Mouse (Mus musculus) forebrain, embryonic 11.5 days (tissue): ENCODE data around the gene Ppp1r14b. TPM values are rescaled to one million over a fixed set of nuclear protein-coding genes. Genes with fewer than 3 reads are reported as not detected.
A peak's percentile ranks its signal among the peaks of the same experiment; 100 is the strongest.

Source experiments
- ATAC-seq: fragments of 200-750 bp; cut with Nextera tagmentation; replicated peaks from 2 replicates; pipeline ENCODE4 v1.8.0; 2017; ENCODE audit warnings: moderate TSS enrichment; ENCODE audit not compliant: low FRiP score
- DNase-seq: peaks from one replicate; pipeline ENCODE4 v3.0.0-alpha.2; 2017; ENCODE audit warnings: low spot score
- H3K27ac ChIP-seq: fragments of 300-500 bp; sonication (generic); 2 replicates; pipeline ENCODE4 v1.5.1; 2014; ENCODE audit warnings: low read depth, low read length
- H3K27me3 ChIP-seq: fragments of 300-500 bp; sonication (generic); 2 replicates; pipeline ENCODE4 v1.6.1; 2014; ENCODE audit warnings: mild to moderate bottlenecking, low read length, mixed read lengths; ENCODE audit not compliant: control insufficient read depth, insufficient read depth
- H3K36me3 ChIP-seq: fragments of 300-500 bp; sonication (generic); 2 replicates; pipeline ENCODE4 v1.6.1; 2014; ENCODE audit warnings: mild to moderate bottlenecking, low read length, moderate library complexity, mixed read lengths; ENCODE audit not compliant: control insufficient read depth, insufficient read depth
- H3K4me1 ChIP-seq: fragments of 300-500 bp; sonication (generic); replicated peaks from 2 replicates; pipeline ENCODE4 v1.6.1; 2014; ENCODE audit warnings: low read length, mixed read lengths; ENCODE audit not compliant: control insufficient read depth, insufficient read depth
- H3K4me2 ChIP-seq: fragments of 300-500 bp; sonication (generic); 2 replicates; pipeline ENCODE4 v1.6.1; 2014; ENCODE audit warnings: low read depth, mild to moderate bottlenecking, low read length, moderate library complexity, mixed read lengths; ENCODE audit not compliant: severe bottlenecking
- H3K4me3 ChIP-seq: fragments of 300-500 bp; sonication (generic); 2 replicates; pipeline ENCODE4 v1.5.1; 2014; ENCODE audit warnings: low read depth, low read length
- H3K9ac ChIP-seq: fragments of 300-500 bp; sonication (generic); 2 replicates; pipeline ENCODE4 v1.6.1; 2014; ENCODE audit warnings: low read length
- H3K9me3 ChIP-seq: fragments of 300-500 bp; sonication (generic); 2 replicates; pipeline ENCODE4 v1.6.1; 2016; ENCODE audit warnings: low read length, mixed read lengths; ENCODE audit not compliant: control insufficient read depth
- WGBS: fragments of 180-500 bp; shearing (Covaris S2); extraction: QIAGEN DNeasy Blood & Tissue Kit; methylation state at CpG from one replicate; pipeline ENCODE4 v1.1.7; 2014; 5-methylcytosine and 5-hydroxymethylcytosine counted together
- polyA plus RNA-seq: library from polyadenylated mRNA; unstranded; fragments of >200 nt; fragmentation: Nextera tagmentation; extraction: Ambion mirVana; gene quantifications from 2 replicates; pipeline ENCODE4 v1.2.1, GENCODE M21; 2014

Gene Ppp1r14b
- polyA plus RNA-seq, 1 experiment from 2014 or later = 305 TPM

DNA sequence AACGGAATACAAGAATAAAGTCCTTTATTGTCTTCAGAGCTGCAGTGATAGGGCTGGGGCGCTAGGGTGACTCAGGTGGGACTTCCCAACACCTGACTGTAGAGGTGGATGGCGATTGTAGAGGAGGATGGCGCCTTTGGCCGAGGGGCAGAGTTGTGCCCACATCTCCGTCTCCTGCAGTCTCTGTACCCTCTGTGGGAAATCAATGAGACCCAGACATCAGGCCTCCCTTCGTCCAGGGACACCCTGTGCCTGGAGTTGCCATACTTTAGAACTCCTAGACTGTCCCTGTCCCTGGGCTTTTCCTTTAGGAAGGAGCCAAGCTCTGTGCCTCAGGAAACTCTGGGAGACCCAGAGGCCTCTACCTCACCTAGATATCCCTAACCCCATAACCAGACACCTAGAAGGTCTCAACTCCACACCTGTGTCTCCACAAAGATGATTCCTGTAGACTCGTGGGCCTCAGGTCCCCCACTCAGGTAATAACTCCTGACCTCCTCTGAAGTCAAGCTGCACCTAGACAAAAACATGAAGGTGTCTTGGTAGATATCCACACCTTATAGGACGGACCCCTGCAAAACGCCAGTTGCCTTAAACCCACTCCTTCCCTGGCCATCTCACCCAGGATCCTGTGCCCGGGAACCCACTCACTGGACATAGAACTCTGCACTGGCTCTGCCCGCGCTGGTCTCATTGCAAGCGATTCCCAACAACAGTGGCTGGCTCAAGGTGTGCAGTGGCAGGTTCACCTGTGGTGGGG is 18.4 kb downstream of the Ppp1r14b start:
- Histone ChIP-seq H3K9me3 (no peaks in the 10 kb centered on the region), H3K4me1 (peaks cover 18% of the 10 kb centered on the region), H3K9ac (peak overlapping the region; percentile 65), H3K4me3 (peak overlapping the region; percentile 52), H3K36me3 (no peaks in the 10 kb centered on the region), H3K4me2 (peak overlapping the region; percentile 94), H3K27me3 (no peaks in the 10 kb centered on the region), H3K27ac (peak overlapping the region; percentile 62)
- 60% methylated on average over 14 of the region's 14 CpGs for WGBS
- no peak for DNase-seq
- ATAC-seq = no peak

DNA sequence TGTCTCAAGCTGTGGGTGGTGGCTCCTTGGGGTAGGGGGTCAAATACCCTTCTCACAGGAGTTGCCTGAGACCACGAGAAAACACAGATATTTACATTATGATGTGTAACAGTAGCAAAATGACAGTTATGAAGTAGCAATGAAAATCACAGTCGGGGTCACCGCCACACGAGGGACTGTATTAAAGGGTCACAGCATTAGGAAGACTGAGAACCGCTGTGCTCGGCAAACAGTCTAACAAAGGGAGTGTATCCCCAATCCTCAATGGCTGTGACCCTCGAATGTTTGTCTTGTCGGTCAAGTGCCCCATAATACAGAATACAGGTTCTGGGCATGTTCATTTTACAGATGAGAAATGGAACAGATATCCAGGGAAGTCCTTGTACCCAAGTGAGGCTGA is 19.2 kb downstream of the Ppp1r14b start:
- DNase-seq = no peak
- Histone ChIP-seq H3K4me1 (peaks cover 18% of the 10 kb centered on the region), H3K4me3 (no peak overlapping the region), H3K4me2 (no peak overlapping the region), H3K27ac (no peak overlapping the region), H3K9ac (no peak overlapping the region), H3K9me3 (no peaks in the 10 kb centered on the region), H3K27me3 (no peaks in the 10 kb centered on the region), H3K36me3 (no peaks in the 10 kb centered on the region)
- no peak for ATAC-seq
- 89% methylated on average over 8 of the region's 8 CpGs for WGBS

DNA sequence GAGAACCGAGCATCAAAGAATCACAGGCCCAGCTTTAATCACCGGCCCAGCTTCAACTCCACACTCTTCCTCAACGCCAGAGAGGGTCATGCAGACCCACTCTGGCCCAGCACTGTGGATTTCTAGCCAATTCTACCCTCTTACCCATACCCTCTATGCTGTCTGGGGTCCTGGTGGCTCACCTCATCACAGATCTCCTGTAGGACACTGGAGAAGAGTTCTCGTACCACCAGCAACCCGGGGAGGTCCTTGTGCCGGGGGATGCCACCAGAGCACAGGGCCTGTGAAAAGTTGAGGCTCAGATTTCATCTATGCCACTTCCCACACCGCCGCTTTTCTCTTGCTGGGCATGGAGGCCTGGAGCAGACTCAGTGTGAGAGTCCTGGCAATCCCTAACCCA is 19.7 kb downstream of the Ppp1r14b start:
- H3K4me1 ChIP-seq = peaks cover 18% of the 10 kb centered on the region

DNA sequence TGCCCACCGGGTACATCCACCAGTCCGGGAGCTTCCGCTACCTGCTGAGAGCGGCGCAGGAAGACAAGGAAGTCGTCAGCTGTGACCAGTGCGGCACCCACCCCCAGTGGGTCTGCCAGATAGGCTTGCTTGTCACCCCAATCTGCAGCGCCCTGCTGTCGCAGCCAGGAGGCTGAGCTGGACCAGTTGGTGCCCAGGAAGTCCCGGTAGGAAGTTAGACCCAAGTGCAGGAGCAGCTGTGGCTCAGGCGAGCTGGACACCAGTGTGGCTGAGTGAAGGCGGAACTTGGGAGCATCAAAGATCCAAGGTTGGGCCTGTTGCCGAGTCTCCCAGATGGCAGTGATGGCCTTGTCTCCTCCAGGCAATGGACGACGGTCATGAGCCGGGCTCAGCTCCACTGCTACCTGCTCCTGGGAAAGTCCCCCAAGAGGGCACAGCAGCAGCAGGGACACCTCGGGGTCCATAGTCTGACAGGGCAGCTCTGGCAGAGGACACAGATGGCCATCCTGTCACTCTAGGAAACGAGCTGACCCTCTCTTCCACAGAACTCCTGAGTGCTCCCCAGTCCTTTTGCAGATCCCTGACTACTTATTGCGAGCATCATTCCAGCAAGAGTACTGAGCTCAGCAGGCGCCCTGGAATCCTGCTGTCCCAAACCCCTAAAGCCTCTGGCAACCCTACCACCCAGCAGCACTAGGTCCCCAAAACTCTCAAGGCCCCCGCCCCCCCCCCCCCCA is 20.7 kb downstream of the Ppp1r14b start:
- Histone ChIP-seq H3K9me3 (no peaks in the 10 kb centered on the region), H3K4me3 (peak overlapping the region; percentile 49), H3K4me1 (peaks cover 18% of the 10 kb centered on the region), H3K27ac (no peak overlapping the region; the same call in 1 of the 2 replicates), H3K4me2 (peak overlapping the region; percentile 86), H3K9ac (peak overlapping the region; percentile 65), H3K36me3 (no peaks in the 10 kb centered on the region; the same call in 1 of the 2 replicates), H3K27me3 (no peaks in the 10 kb centered on the region)
- WGBS = 48% methylated on average over 21 of the region's 21 CpGs
- DNase-seq = no peak
- no peak for ATAC-seq

More for the DNA sequence above, 19.7 kb downstream of the Ppp1r14b start:
- Histone ChIP-seq H3K9me3 (no peaks in the 10 kb centered on the region), H3K9ac (no peak overlapping the region), H3K27me3 (no peaks in the 10 kb centered on the region), H3K27ac (no peak overlapping the region), H3K36me3 (no peaks in the 10 kb centered on the region), H3K4me3 (no peak overlapping the region), H3K4me2 (no peak overlapping the region)
- DNase-seq = no peak
- no peak for ATAC-seq
- WGBS = 88% methylated on average over 8 of the region's 8 CpGs

DNA sequence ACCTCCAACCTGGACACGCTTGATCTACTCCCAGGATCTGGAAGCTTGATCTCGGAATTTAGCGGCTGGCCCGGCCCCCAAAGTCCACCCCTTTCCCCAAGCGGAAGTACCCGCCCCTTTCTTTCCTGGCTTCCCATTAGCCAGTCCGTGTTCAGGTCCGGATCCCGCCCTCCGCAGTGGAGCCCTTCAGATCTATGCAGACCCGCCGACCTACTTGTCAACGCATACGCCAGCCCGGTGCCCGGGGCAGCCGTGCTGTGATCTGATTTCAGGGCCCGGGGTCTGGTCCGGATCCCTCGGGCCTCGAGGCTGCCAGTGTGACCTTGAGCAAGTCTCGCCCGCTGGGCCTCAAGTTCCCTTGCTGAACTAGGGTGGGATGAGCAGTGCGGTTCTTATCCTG is 21.2 kb downstream of the Ppp1r14b start, which contains the start of the genes Nudt22 and Trpt1:
TSS of gene Nudt22 (minus strand) at position 112 of the 400 bp plus-strand sequence.
TSS of gene Trpt1 (plus strand) at position 126 of the 400 bp plus-strand sequence.
- 2% methylated on average over 24 of the region's 24 CpGs for WGBS
- DNase-seq (peak; percentile 90), ATAC-seq (peak; percentile 77)
- no peaks in the 10 kb centered on the region; the same call in 1 of the 2 replicates for H3K36me3 ChIP-seq
- H3K9ac ChIP-seq = peak within 1 kb of the TSS; percentile 65
- no peaks in the 10 kb centered on the region for H3K27me3 ChIP-seq
- H3K4me1 ChIP-seq = peaks cover 18% of the 10 kb centered on the region
- H3K27ac ChIP-seq = peak within 1 kb of the TSS; percentile 14
- H3K4me3 ChIP-seq = peak within 1 kb of the TSS; percentile 49
- no peaks in the 10 kb centered on the region for H3K9me3 ChIP-seq
- peak within 1 kb of the TSS; percentile 86 for H3K4me2 ChIP-seq

DNA sequence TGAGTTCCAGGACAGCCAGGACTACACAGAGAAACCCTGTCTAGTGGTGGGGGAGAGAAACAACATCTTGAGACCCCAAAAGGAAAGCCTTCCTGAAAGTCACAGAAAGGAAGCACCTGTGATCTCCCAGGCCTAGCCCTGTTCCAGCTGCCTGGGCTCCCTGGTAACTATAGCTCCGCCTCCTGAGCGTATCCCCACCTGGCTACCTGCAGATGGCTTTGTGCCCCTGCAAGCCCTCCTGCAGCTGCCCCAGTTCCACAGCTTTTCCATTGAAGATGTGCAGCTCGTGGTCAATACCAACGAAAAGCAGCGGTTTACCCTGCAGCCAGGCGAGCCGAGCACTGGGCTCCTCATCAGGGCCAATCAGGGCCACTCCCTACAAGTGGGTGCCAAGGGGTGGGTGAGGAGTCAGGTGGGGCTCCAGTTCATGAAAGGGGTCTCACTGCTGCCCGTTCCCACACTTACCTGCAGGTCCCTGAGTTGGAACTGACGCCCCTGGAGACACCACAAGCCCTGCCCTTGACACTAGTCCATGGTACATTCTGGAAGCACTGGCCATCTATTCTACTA is 23.0 kb downstream of the Ppp1r14b start:
- Histone ChIP-seq H3K4me2 (no peak overlapping the region), H3K36me3 (no peaks in the 10 kb centered on the region; the same call in 1 of the 2 replicates), H3K27me3 (no peaks in the 10 kb centered on the region), H3K9ac (no peak overlapping the region), H3K4me3 (no peak overlapping the region), H3K9me3 (no peaks in the 10 kb centered on the region), H3K4me1 (peaks cover 17% of the 10 kb centered on the region), H3K27ac (no peak overlapping the region)
- WGBS = 77% methylated on average over 9 of the region's 9 CpGs
- ATAC-seq = no peak
- no peak for DNase-seq

DNA sequence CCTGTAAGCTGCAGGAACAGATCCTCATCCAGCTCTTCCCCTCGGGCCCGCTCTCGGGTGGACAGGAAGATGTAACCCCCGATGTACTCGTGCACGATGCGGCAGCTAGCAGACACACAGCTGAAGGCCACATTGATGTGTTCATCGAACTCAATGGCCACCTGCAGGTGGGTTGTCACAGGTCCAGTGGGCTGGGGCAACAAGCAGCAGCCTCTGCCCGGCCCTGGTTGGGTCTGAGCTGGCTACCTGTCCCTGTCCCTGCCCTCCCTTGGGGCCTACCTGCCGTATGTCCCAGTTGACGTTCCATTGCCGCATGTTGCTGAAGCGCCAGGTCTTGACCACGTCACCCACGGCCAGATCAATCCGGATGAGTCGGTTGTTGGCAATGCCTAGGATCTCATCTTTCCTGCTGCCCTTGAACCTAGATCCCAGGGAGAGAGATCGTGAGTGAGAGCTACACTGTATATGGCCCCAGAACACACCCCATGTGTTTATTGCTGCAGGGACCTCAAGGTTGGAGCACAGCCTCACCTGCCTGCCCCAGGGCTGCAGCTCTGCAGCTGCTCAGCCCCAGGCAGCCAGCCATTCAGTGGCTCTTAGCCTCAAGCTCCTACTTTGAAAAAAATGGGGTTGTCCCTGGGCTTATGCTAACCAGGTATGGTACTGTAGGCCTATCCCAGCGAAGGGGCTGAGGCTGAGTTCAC is 24.7 kb downstream of the Ppp1r14b start:
- Histone ChIP-seq H3K4me2 (no peak overlapping the region), H3K27me3 (no peaks in the 10 kb centered on the region), H3K36me3 (no peaks in the 10 kb centered on the region; the same call in 1 of the 2 replicates), H3K27ac (no peak overlapping the region), H3K4me3 (no peak overlapping the region), H3K9ac (no peak overlapping the region), H3K9me3 (no peaks in the 10 kb centered on the region), H3K4me1 (peaks cover 12% of the 10 kb centered on the region)
- DNase-seq (no peak), ATAC-seq (no peak)
- 94% methylated on average over 19 of the region's 19 CpGs for WGBS
